Mouse (Mus musculus): ENCODE measurements around the gene Hcar2.

DNA sequence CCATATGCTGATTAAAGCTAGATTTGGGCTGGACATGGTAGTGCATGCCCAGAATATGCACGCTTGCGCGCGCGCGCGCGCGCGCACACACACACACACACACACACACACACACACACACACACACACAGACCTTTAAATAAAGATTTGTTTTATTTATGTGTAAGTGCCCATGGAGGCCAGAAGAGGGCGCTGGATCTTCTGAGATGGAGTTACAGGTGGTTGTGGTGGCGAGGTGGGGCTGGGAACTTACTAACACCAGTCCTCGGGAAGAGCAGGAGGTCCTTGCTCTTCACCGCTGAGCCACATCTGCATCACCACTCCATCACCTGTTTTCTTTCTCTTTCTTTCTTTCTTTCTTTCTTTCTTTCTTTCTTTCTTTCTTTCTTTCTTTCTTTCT is 15.5 kb upstream of the Hcar2 start:
- TF ChIP-seq CHD2 (IDR thresholded peaks at IDR 0.05; ENCODE audit: low read depth, low read length) (no peak), ZNF384 (IDR thresholded peaks at IDR 0.05; ENCODE audit: low read depth, low read length) (no peak), HCFC1 (IDR thresholded peaks at IDR 0.05; ENCODE audit: borderline replicate concordance, insufficient read depth, low read length) (no peak), ZC3H11A (IDR thresholded peaks at IDR 0.05; ENCODE audit: borderline replicate concordance, low read depth, low read length) (no peak)
